Mouse (Mus musculus) heart, adult 8-10 months (tissue): ENCODE data around the gene Ttf2. TPM values are rescaled to one million over a fixed set of nuclear protein-coding genes. Genes with fewer than 3 reads are reported as not detected.
A peak's percentile ranks its signal among the peaks of the same experiment; 100 is the strongest.

ENCODE experiments used
- DNase-seq: peaks from one replicate; pipeline ENCODE4 v3.0.0; 2022; ENCODE audit warnings: low spot score
- total RNA-seq, 4 experiments: library from RNA; stranded (reverse); gene quantifications; 2 replicates each; pipeline ENCODE4 v1.2.4; 2022

The Ttf2 gene
- total RNA-seq, 4 experiments from 2014 or later: 2.1 to 2.8 (median 2.5) TPM

DNA sequence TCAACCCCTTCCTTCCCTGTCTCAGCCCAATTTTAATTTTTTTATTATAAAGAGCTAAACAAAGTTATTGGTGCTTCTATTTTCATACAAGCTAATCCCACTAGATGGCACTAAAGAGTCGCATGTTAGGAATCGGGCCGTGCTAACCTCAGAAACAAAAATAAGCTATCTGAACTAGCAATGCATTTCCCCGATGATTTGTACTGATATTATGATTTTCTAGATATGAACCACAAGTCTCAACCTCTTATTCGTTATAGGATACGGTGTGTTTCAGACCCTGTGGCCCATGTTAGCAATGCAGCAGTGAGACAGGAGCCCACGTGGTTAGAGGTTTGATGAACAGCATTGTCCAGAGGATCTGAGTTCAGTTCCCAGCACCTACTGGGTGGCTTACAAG is 52.6 kb downstream of the Ttf2 start:
- peak; percentile 55 for DNase-seq

- DNase-seq: no peak
These were observed 57.8 kb downstream of the Ttf2 start for GRCm38 (mm10) chr3:100911498-100912213.

DNA sequence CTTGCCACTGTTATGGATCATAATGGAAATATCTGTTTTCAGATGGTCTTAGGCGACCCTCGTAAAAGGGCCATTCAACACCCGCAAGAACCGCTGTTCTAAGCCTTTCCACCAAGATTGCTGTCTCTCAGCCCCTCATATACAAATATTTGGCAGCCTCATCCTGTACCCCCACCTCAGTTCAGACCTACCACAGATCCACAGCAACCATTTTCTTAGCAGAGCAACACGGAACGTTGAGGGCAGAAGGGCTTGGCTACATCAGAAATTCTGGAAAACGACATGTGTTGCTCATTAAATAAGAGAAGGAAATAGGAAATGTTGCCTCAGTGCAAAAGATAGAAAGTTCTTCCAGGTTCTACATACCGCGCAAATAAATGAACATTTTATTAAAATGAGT is 58.4 kb downstream of the Ttf2 start:
- no peak for DNase-seq

GRCm38 (mm10) chr3:100910621-100911020 is 58.8 kb downstream of the Ttf2 start:
- no peak for DNase-seq

GRCm38 (mm10) chr3:100908594-100908993 is 60.9 kb downstream of the Ttf2 start:
- no peak for DNase-seq

GRCm38 (mm10) chr3:100906916-100907315 is 62.5 kb downstream of the Ttf2 start:
- DNase-seq: no peak

DNA sequence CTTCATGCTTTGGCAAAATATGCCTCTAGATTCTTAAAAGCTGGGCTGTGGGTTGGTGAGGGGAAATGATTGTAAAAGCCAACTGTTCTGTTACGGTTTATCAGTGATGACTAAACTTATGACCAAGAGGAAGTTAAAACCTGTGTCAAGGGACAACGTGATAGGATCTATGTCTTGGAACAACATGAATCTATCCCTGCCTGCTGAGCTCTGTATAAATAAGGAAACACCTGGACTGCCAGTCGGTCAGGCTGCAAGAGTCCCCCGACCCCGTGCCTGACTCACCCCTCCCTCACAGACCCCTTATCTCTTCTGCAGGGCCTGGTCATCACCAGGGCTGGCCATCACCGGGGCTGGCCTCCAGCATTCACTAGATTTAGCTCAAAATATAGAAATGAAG is 63.3 kb downstream of the Ttf2 start:
- DNase-seq: no peak

DNA sequence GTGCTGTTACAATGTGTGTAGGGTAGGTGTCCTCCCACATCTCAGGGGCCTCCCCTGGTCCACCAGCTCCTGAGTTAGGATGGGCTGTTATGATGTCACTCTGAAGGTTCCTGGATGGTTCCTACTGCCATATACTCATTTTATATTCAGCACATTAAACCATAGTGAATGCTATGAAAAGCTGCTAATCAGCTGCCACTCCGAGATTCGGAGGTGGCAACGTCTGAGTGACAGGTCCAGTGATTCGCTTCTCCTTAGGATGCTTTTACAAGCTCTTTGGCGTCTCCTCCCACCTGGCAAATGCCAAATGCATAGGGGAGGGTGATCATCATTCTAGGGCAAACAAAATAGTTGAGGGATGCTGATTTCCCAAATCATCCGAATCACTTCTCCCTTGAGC is 74.0 kb downstream of the Ttf2 start:
- no peak for DNase-seq

- no peak for DNase-seq
These were observed 76.8 kb downstream of the Ttf2 start for GRCm38 (mm10) chr3:100892383-100893335.

DNA sequence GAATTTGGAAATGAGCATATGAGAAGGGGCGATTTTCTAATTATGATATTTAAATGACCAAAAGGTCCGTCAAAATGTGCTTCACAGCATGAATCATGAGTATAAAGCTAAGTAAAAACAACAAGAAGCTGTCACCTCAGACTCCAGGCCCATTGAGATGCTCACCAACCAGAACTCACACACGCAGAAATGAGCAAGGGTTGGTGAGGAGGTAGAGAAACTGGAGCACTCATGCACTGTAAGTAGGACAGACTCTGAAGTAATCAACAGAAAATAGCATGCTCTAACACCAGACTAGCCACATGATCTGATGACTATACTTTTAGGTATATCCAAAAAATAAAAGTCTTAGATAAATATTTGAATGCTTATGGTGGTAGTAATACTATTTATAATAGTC is 79.1 kb downstream of the Ttf2 start:
- no peak for DNase-seq

DNA sequence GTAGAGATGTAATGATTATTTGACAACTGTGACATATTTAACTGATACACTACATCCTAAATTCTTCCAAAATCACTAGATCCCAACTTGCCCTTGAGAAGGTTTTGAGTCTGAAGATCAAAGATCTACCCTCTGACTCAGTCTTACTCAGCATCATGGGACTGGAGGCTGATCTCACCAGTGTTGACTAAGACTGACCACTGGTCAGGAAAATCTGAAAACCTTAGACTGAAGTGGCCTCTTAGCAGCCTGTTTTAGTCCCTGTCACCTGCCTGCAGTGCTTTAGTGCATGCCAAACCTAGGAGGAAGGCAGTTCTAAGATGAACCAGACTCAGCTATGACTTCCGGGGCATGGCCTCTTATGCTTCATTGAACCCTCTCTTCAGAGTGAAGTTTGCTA is 80.2 kb downstream of the Ttf2 start:
- DNase-seq: no peak

Other genes with a start within 250 kb of the Ttf2 start
- gene Vtcn1, start 144.2 kb downstream of the Ttf2 start, total RNA-seq: under 1 TPM; 0.22 to 0.75 (median 0.38) TPM
- gene Trim45, start 47.5 kb downstream of the Ttf2 start, total RNA-seq: 10 to 100 TPM; 10.1 to 13.1 (median 10.8) TPM
- under 1 TPM; 0.12 to 0.31 (median 0.22) TPM for gene Cd101, start 59.9 kb upstream of the Ttf2 start, total RNA-seq
- gene Ptgfrn, start 140.6 kb upstream of the Ttf2 start, total RNA-seq: 10 to 100 TPM; 17.2 to 21.1 (median 19.8) TPM